Mouse (Mus musculus) brain, embryonic 18.5 days (tissue): ENCODE results near the gene Clps.

ENCODE experiments used
- DNase-seq: peaks from one replicate; pipeline ENCODE4 v3.0.0-alpha.2; 2012; ENCODE audit warnings: low read depth, low spot score

Gene Clps

DNA sequence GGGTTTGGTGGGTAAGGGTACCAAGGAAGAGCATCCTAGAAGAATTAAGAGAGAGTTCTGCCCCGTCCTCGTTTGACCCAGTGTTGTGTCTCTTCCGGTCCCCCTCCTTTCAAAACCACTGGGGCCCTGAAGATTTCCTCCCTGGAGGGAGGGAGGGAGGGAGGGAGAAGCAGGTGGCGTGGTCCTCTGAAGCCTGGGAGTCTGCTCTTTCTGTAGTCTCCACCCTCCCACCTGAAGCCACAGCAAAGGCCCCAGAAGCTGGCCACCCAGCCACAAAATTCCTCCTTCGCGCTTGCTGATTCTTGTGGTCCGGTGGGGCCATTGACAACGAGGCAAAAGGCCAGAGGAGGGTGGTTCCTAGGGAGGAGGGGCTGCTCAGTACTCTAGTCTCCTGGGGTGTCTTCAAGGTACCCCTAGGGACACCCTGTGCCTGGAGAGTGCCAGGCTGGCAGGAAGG is 41.9 kb downstream of the Clps start:
- no peak for DNase-seq

GRCm38 (mm10) chr17:28517956-28518614 is 42.5 kb downstream of the Clps start:
- DNase-seq: peak; percentile 24

GRCm38 (mm10) chr17:28517441-28517955 is 43.1 kb downstream of the Clps start, which contains the start of gene Fkbp5:
Gene Fkbp5 (minus strand): TSS chr17:28517527.
- peak; percentile 45 for DNase-seq

- no peak for DNase-seq
Measured at GRCm38 (mm10) chr17:28516881-28517280, 43.7 kb downstream of the Clps start.

GRCm38 (mm10) chr17:28515431-28516341 is 44.9 kb downstream of the Clps start:
- no peak for DNase-seq

DNA sequence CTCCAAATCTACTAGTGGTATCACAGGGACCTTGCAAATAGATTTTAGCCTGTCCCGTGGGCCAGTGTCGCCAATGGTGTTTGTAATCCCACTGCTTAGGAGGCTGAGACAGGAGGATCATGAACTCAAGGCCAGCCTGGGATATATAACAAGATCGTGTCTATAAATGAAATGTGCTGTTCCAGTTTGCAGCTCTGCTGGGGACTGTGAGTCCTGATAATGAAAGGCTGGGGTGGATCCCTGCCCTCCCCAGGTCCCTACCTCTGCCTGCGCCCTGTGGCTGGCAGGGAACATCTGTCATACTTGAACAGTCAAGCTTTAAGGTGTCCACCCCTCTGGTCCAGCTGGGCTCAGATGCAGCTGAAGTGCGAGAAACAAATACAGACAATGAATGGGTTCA is 46.0 kb downstream of the Clps start:
- DNase-seq: no peak

- no peak for DNase-seq
Measured at GRCm38 (mm10) chr17:28513844-28514243, 46.7 kb downstream of the Clps start.

DNA sequence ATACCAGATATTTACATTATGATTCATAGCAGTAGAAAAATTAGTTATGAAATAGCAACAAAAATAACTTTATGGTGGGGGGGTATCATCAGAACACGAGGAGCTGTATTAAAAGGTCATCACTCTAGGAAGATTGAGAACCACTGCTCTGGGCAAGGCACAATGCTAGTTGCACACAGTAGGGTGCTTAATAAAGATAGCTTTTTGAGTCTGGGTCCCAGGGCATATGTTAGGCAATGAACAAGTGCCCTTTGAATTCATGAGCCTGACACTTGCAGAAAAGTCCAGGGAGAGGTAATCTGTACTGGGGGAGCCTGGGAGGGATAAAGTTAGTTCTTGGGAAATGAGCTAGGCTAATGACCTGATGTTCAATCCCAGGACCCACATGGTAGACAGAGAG is 47.2 kb downstream of the Clps start:
- no peak for DNase-seq

DNA sequence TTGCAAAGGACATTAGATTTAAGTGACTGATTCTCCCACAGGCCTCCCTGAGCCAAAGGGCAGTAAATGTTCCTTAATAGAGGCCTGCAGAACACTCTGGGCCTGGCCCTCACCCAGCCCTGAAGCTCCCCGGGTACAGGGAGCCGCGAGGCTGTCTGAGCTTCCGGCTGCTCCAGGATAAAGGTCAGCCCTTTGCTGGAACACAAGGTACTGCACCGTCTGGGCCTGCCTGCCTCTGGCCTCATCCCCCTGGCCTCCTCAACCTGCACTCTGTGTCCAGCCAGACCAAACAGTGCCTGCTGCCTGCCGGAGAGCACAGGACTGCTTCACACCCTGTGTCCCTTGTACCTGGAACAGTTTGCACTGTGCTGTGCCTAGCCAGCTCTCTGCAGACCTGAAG is 47.9 kb downstream of the Clps start:
- DNase-seq: no peak

- DNase-seq: no peak
Measured at GRCm38 (mm10) chr17:28511616-28512541, 48.7 kb downstream of the Clps start.

GRCm38 (mm10) chr17:28510445-28511342 is 49.9 kb downstream of the Clps start:
- DNase-seq: no peak
